Mouse (Mus musculus) E14TG2a.4 (cell line): ENCODE results near the gene Epb41.

ENCODE experiments used
- CTCF ChIP-seq: conservative IDR thresholded peaks from 2 replicates; pipeline ENCODE4 v1.5.1; 2014; ENCODE audit warnings: low read length
- NANOG ChIP-seq: IDR thresholded peaks from 2 replicates; pipeline ENCODE4 v1.6.1; 2014; ENCODE audit warnings: borderline replicate concordance, low read length, mixed read lengths
- POU5F1 ChIP-seq: IDR thresholded peaks from 2 replicates; pipeline ENCODE4 v1.6.1; 2014; ENCODE audit warnings: low read length, borderline replicate concordance

GRCm38 (mm10) chr4:131914891-131915469 lies 160.1 kb downstream of the Epb41 start:
- TF ChIP-seq CTCF (no peak), NANOG (no peak), POU5F1 (no peak)
